Mouse (Mus musculus): Measurements from ENCODE around the gene Swi5.

DNA sequence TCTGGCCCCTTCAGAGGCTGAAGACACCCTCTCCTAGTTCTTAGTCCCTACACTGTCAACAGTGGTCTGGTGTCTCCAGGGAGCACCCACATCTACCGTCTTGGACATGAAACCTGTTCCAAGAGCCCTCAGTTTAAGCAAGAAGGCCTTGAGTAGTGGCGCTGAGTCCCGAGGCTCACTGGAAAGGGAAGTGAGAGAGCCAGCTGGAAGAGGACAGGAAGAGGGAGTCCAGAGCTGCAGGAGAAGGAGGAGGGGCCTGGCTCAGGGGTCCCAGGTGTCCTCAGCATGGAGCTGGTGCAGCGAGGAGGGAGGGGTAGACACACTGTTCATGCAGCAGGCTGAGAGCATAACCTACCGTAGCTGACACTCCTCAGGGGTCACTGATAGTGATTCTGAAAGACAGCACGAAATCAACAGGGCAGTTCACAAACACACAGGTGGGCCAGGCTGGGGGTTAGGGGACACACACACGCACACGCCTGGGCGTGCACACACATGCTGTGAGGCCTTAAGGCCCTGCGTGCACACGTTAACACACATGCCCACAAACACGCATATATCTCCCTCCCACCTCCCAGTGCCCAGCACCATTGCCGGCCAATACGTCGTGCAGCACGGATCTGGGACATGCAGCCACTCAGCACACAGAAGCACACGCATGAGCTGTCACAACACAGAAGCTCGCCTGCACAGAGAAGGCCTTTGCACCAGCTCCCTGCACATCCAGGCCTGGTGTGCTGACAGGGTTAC is 22.4 kb upstream of the Swi5 start:
- TF ChIP-seq GATA1 (IDR thresholded peaks at IDR 0.05; ENCODE audit: low read length) (no peak), TAL1 (IDR thresholded peaks at IDR 0.05; ENCODE audit: low read length) (no peak)
